Mouse (Mus musculus) embryonic facial prominence, embryonic 12.5 days (tissue): Measurements from ENCODE around the gene Coro7. TPM values are rescaled to one million over a fixed set of nuclear protein-coding genes. Genes with fewer than 3 reads are reported as not detected.

ENCODE experiments used
- ATAC-seq: fragments of 200-750 bp; cut with Nextera tagmentation; 2 replicates; pipeline ENCODE4 v1.8.0; 2017; ENCODE audit not compliant: insufficient number of reproducible peaks, insufficient read depth, low FRiP score, low TSS enrichment
- H3K27ac ChIP-seq: fragments of 300-500 bp; sonication (generic); 2 replicates; pipeline ENCODE4 v1.5.1; 2016; ENCODE audit warnings: mild to moderate bottlenecking
- H3K27me3 ChIP-seq: fragments of 300-500 bp; sonication (generic); 2 replicates; pipeline ENCODE4 v1.6.1; 2016; ENCODE audit warnings: mild to moderate bottlenecking, moderate library complexity
- H3K36me3 ChIP-seq: fragments of 300-500 bp; sonication (generic); 2 replicates; pipeline ENCODE4 v1.6.1; 2016; ENCODE audit warnings: mild to moderate bottlenecking
- H3K4me1 ChIP-seq: fragments of 300-500 bp; sonication (generic); 2 replicates; pipeline ENCODE4 v1.6.1; 2016
- H3K4me2 ChIP-seq: fragments of 300-500 bp; sonication (generic); replicated peaks from 2 replicates; pipeline ENCODE4 v1.6.1; 2016; ENCODE audit warnings: mild to moderate bottlenecking, moderate library complexity
- H3K4me3 ChIP-seq: fragments of 300-500 bp; sonication (generic); 2 replicates; pipeline ENCODE4 v1.5.1; 2016; ENCODE audit warnings: mild to moderate bottlenecking
- H3K9ac ChIP-seq: fragments of 300-500 bp; sonication (generic); 2 replicates; pipeline ENCODE4 v1.6.1; 2016; ENCODE audit warnings: mild to moderate bottlenecking, moderate library complexity
- H3K9me3 ChIP-seq: fragments of 300-500 bp; sonication (generic); 2 replicates; pipeline ENCODE4 v1.6.1; 2016; ENCODE audit warnings: mild to moderate bottlenecking, moderate library complexity
- WGBS: fragments of 180-500 bp; shearing (Covaris S2); methylation state at CpG from one replicate; pipeline ENCODE4 v1.1.7; 2016; 5-methylcytosine and 5-hydroxymethylcytosine counted together
- polyA plus RNA-seq: library from polyadenylated mRNA; unstranded; fragments of >200 nt; fragmentation: Nextera tagmentation; extraction: Ambion mirVana; gene quantifications from 2 replicates; pipeline ENCODE4 v1.2.1, GENCODE M21; 2016

Coro7 gene
- polyA plus RNA-seq, 1 experiment from 2014 or later = 18.2 TPM

GRCm38 (mm10) chr16:4598891-4599543 lies 80.6 kb downstream of the Coro7 start:
- ATAC-seq = no peak
- H3K27ac ChIP-seq = peak overlapping the region; percentile 26
- no peaks in the 10 kb centered on the region for H3K9me3 ChIP-seq
- WGBS = 30% methylated on average over 6 of the region's 6 CpGs
- no peak overlapping the region for H3K9ac ChIP-seq
- H3K4me3 ChIP-seq = no peak overlapping the region
- no peaks in the 10 kb centered on the region for H3K36me3 ChIP-seq
- H3K4me1 ChIP-seq = peaks cover 84% of the 10 kb centered on the region
- no peaks in the 10 kb centered on the region for H3K27me3 ChIP-seq
- H3K4me2 ChIP-seq = peak overlapping the region; percentile 93

DNA sequence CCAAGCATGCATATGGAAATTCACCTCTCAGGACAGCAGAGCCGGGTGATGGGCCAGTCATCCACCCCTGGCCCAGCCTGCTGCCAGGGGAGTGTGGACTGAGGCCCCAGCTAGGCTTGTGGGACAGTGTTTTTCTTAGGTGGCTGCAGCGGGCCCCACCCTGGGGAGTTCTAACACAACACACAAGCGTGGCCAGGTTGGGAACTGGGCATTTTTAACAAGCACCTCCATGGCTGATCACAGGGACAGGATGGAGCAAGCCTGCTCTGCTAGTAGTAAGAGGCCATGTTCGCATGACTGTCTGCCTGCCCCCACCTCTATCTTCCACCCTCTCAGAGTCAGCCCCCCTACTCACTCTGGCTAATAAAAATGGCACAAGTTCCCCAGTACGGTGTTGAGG lies 81.5 kb downstream of the Coro7 start:
- Histone ChIP-seq H3K36me3 (no peaks in the 10 kb centered on the region), H3K27ac (peak overlapping the region; percentile 97; the same call in 1 of the 2 replicates), H3K4me1 (peaks cover 84% of the 10 kb centered on the region), H3K4me2 (peak overlapping the region; percentile 93; the same call in 1 of the 2 replicates), H3K9ac (0 out of 2 replicates have a peak overlapping the region, but pooled peaks have one; percentile 1), H3K27me3 (no peaks in the 10 kb centered on the region), H3K4me3 (peak overlapping the region; percentile 1; the same call in 1 of the 2 replicates), H3K9me3 (no peaks in the 10 kb centered on the region)
- ATAC-seq = no peak
- 59% methylated on average over 5 of the region's 5 CpGs for WGBS

- H3K27me3 ChIP-seq = no peaks in the 10 kb centered on the region
- peak overlapping the region; percentile 97; the same call in 1 of the 2 replicates for H3K27ac ChIP-seq
- ATAC-seq = no peak
Measured at GRCm38 (mm10) chr16:4597296-4597695, 82.3 kb downstream of the Coro7 start.

DNA sequence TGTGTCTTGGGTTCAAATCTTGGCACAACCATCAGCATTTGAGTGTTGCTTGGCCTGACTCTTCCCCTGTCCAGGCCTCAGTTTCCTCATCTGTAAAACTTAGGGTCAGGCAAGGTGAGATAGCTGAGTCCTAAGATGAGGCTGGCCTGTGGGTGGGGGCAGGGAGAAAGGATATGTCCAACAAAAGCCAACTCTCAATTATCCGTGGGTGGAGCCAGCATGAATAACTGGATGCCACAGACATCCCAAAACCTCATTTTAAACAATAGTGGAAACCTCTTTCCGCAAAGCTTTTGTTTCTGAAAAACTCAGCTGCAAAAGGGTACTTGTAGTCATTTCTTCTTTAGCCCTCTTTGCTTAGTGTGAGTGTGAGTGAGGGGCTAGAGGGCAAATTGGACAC lies 82.7 kb downstream of the Coro7 start:
- H3K36me3 ChIP-seq = no peaks in the 10 kb centered on the region
- no peaks in the 10 kb centered on the region for H3K9me3 ChIP-seq
- 52% methylated on average over 2 of the region's 2 CpGs for WGBS
- H3K27me3 ChIP-seq = no peaks in the 10 kb centered on the region
- peaks cover 81% of the 10 kb centered on the region for H3K4me1 ChIP-seq
- ATAC-seq = no peak
- peak overlapping the region; percentile 93 for H3K4me2 ChIP-seq
- H3K9ac ChIP-seq = peak overlapping the region; percentile 93
- peak overlapping the region; percentile 97; the same call in 1 of the 2 replicates for H3K27ac ChIP-seq
- H3K4me3 ChIP-seq = peak overlapping the region; percentile 89

More at GRCm38 (mm10) chr16:4597296-4597695, 82.3 kb downstream of the Coro7 start:
- H3K9ac ChIP-seq = peak overlapping the region; percentile 38
- 51% methylated on average over 7 of the region's 7 CpGs for WGBS
- peak overlapping the region; percentile 93 for H3K4me2 ChIP-seq
- no peaks in the 10 kb centered on the region for H3K36me3 ChIP-seq
- no peaks in the 10 kb centered on the region for H3K9me3 ChIP-seq
- H3K4me1 ChIP-seq = peaks cover 84% of the 10 kb centered on the region
- H3K4me3 ChIP-seq = peak overlapping the region; percentile 89; the same call in 1 of the 2 replicates

DNA sequence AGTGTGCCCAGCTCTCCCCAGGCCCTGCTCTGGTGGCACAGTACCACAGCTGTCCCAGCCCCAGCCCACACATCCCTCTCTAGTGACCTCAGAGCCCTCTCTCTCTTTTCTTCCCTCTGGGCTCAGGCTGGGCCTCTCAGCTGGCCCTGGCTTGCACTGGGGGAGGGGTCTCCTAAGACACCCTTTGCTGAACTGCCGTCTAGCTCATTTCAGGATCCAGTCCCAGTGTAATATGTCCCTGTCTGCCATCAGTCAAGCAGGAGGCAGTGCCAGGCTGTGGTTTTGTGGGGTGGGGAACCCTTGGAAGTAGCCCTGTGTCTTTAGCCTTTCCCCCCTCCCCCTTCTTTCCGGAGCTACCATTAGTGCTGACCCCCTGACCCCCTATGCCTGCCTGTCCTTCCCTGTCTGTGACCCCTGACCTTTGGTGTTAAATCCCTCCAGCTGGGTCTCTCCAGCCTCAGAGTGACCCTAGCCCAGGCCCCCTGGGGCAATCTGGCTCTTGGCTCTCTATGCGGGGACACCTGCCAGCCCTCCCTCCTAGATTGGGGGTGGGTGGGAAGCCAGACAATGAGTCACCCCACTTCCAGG lies 83.3 kb downstream of the Coro7 start:
- H3K36me3 ChIP-seq = no peaks in the 10 kb centered on the region
- H3K4me2 ChIP-seq = peak overlapping the region; percentile 93
- peaks cover 76% of the 10 kb centered on the region for H3K4me1 ChIP-seq
- 5% methylated on average over 3 of the region's 3 CpGs for WGBS
- H3K27me3 ChIP-seq = no peaks in the 10 kb centered on the region
- H3K9ac ChIP-seq = peak overlapping the region; percentile 93
- peak overlapping the region; percentile 97 for H3K27ac ChIP-seq
- no peaks in the 10 kb centered on the region for H3K9me3 ChIP-seq
- ATAC-seq = peak; percentile 7; the same call in 1 of the 2 replicates
- H3K4me3 ChIP-seq = peak overlapping the region; percentile 89

DNA sequence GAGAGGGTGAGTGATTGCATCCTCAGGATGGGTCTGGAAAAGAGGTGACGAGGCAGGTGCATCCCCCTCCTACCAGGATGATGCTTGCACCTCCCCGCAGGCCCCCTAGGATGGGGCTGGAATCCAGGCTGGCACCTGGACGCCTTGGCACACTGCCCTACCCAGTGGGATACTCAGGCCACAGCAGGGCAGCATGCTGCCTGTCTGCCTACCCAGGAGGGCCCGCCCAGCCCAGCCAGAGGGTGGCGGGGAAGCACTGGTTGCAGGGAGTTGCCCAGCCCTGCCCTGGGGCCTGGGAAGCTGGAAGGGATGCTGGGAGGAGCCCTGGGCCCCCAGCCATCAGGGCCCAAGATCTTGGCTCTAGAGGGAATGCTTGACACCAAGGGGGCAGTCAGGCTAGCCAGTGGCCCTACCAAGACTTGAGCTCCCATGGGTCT lies 84.0 kb downstream of the Coro7 start:
- Histone ChIP-seq H3K9ac (peak overlapping the region; percentile 93), H3K27ac (peak overlapping the region; percentile 97), H3K36me3 (peaks cover 4% of the 10 kb centered on the region), H3K27me3 (no peaks in the 10 kb centered on the region), H3K4me3 (peak overlapping the region; percentile 89), H3K4me1 (peaks cover 71% of the 10 kb centered on the region), H3K4me2 (peak overlapping the region; percentile 93), H3K9me3 (no peaks in the 10 kb centered on the region)
- peak; percentile 6; the same call in 1 of the 2 replicates for ATAC-seq
- WGBS = 1% methylated on average over 5 of the region's 5 CpGs

GRCm38 (mm10) chr16:4594814-4595526 lies 84.6 kb downstream of the Coro7 start:
- Histone ChIP-seq H3K4me1 (peaks cover 65% of the 10 kb centered on the region), H3K9me3 (no peaks in the 10 kb centered on the region)

GRCm38 (mm10) chr16:4593971-4594813 lies 85.4 kb downstream of the Coro7 start, which contains the start of gene Glis2:
TSS of gene Glis2 (plus strand) at chr16:4594713.
- WGBS = under 1% methylated on average over 33 of the region's 74 CpGs

More at GRCm38 (mm10) chr16:4594814-4595526, 84.6 kb downstream of the Coro7 start:
- WGBS = 0% methylated on average over 38 of the region's 52 CpGs
- Histone ChIP-seq H3K27me3 (no peaks in the 10 kb centered on the region), H3K36me3 (peaks cover 8% of the 10 kb centered on the region), H3K4me3 (peak overlapping the region; percentile 89), H3K9ac (peak overlapping the region; percentile 93), H3K4me2 (peak overlapping the region; percentile 93), H3K27ac (peak overlapping the region; percentile 97)
- ATAC-seq = peak; percentile 3; the same call in 1 of the 2 replicates

DNA sequence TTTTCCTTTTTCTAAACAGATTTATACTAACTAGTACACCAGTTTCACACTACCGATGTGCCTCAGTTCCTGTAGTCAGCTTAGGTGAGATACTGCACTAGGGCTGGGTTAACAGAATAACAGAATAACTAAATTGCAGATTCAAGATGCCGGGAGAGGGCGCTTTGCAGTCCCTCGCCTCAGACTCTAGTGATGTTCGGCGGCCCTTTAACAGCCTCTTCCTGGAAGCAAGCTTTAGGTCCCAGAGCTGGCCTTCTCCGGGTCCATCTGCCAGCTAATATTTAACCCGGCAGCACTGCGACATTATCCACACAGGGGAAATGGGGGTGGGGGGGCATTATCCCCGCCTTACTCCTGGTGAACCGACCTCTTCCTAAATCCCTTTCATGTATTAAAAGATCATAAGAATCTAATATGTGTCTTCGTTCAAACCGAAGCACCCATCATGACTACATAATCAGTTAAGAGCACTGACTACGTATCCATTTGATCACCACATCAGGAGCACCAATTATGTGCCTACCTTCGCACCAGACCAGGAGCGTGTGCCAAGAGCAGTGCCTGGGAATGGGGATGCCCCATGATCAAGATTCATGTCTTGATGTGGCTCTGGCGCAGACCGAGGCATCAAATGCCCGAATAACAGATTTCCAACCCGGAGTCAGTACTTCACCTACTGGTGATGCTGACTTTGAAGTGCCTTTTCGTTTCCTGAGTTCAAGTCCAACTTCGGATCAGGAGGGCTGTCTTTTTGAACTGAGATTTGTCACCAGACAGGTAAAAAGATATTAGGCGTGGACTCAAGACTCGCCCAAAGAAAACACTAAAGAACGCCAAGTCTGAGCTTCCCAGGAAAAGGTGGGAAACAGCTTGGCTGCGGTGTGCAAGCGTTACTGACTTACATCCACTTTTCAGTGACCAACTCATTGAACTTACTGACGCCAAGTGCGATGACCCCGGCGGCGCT lies 86.4 kb downstream of the Coro7 start:
- ATAC-seq = no peak
- peak overlapping the region; percentile 89 for H3K4me3 ChIP-seq
- peaks cover 47% of the 10 kb centered on the region for H3K4me1 ChIP-seq
- no peaks in the 10 kb centered on the region for H3K27me3 ChIP-seq
- 13% methylated on average over 32 of the region's 32 CpGs for WGBS
- peak overlapping the region; percentile 97 for H3K27ac ChIP-seq
- H3K36me3 ChIP-seq = peaks cover 8% of the 10 kb centered on the region
- H3K9ac ChIP-seq = peak overlapping the region; percentile 93
- H3K4me2 ChIP-seq = peak overlapping the region; percentile 93
- no peaks in the 10 kb centered on the region for H3K9me3 ChIP-seq

More at GRCm38 (mm10) chr16:4593971-4594813, 85.4 kb downstream of the Coro7 start, which contains the start of gene Glis2:
- Histone ChIP-seq H3K27ac (peak within 1 kb of the TSS; percentile 97), H3K9me3 (no peaks in the 10 kb centered on the region), H3K36me3 (peaks cover 8% of the 10 kb centered on the region), H3K4me1 (peaks cover 57% of the 10 kb centered on the region), H3K9ac (peak within 1 kb of the TSS; percentile 93), H3K4me2 (peak within 1 kb of the TSS; percentile 93), H3K27me3 (no peaks in the 10 kb centered on the region), H3K4me3 (peak within 1 kb of the TSS; percentile 89)
- ATAC-seq = peak; percentile 75

- Histone ChIP-seq H3K36me3 (peaks cover 8% of the 10 kb centered on the region), H3K9ac (no peak overlapping the region), H3K4me3 (no peak overlapping the region), H3K4me1 (peaks cover 34% of the 10 kb centered on the region), H3K9me3 (no peaks in the 10 kb centered on the region), H3K27ac (no peak overlapping the region), H3K4me2 (no peak overlapping the region), H3K27me3 (no peaks in the 10 kb centered on the region)
- no peak for ATAC-seq
- WGBS = 98% methylated on average over 9 of the region's 9 CpGs
Measured at GRCm38 (mm10) chr16:4590236-4590635, 89.3 kb downstream of the Coro7 start.
